Mouse (Mus musculus): ENCODE measurements around the gene Ddr2. TPM values are rescaled to one million over a fixed set of nuclear protein-coding genes. Genes with fewer than 3 reads are reported as not detected.

The Ddr2 gene
- polyA plus RNA-seq, 2 experiments: 0.47 to 0.72 TPM

DNA sequence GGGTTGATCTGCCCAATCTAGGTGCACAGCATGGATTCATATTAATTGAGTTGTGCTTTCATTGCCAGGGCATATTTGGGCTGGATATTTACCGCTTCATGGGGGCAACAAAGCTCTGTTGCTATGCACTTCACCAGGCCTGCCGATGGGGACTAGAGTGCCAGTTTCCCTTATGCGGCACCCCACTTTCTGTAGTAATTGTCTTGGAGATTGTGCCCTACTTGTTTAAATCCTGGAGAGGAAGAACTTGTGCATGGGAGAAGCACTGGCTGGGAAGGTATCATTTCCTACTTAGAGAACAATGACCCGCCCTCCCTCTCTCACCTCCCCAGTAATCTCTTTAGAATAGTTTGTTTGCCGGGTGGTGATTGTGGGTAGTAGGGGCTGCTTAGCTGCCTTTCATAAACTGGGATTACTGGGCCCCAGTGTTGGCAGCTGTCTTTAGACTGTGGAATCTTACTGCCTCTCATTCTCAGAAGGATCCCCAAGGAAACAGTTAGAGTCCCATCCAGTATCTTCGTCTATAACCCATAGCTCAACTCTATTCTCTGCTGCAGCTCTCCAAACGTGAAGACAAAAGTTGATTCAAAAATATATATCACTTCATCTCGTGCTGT lies 182.7 kb downstream of the Ddr2 start:
- no peaks in the 10 kb centered on the region for H3K4me1 ChIP-seq (replicated peaks; ENCODE audit: control insufficient read depth in 2 of 2, insufficient read depth in 2 of 2, low read length in 1 of 2)
- no peaks in the 10 kb centered on the region for H3K9me3 ChIP-seq (ENCODE audit: control insufficient read depth, low read length)
- no peaks in the 10 kb centered on the region for H3K27me3 ChIP-seq (ENCODE audit: control insufficient read depth, insufficient read depth, low read length)
- no peaks in the 10 kb centered on the region for H3K36me3 ChIP-seq (replicated peaks; ENCODE audit: control insufficient read depth, insufficient read depth, low read depth)
- H3K4me3 ChIP-seq (ENCODE audit: insufficient read depth in 1 of 2, low read depth in 2 of 2, low read length in 2 of 2): no peak overlapping the region
- TF ChIP-seq EP300 (IDR thresholded peaks at IDR 0.05; ENCODE audit: low read depth): no peak
- ATAC-seq (ENCODE audit: insufficient read depth): no peak
- no peak for DNase-seq (ENCODE audit: low read depth in 3 of 3, low spot score in 3 of 3)
- no peak overlapping the region for H3K9ac ChIP-seq (replicated peaks)
- H3K4me2 ChIP-seq (ENCODE audit: low read depth): no peak overlapping the region
- 53% methylated on average over 8 of the region's 8 CpGs for WGBS (ENCODE audit: insufficient replicate concordance)
- H3K27ac ChIP-seq: no peak overlapping the region

DNA sequence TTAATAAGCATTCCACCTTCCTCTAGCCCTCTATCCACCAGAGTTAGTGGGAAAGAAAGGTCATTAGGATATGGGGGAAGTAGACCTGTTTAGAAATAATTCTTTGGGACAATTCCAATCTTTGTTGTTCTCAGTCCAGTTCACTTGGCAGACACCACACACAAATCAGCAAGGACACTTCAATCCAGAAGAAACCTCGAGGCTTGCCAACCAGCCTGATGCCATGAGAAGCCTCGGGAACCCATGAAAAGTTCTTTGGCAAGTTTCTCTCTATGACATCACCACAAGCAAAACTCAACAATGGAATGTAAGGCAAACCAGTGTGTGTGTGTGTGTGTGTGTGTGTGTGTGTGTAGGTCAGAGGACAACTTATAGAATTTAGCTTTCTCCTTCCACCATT lies 186.0 kb downstream of the Ddr2 start:
- no peak for ATAC-seq (ENCODE audit: insufficient read depth)
- H3K4me3 ChIP-seq (ENCODE audit: insufficient read depth in 1 of 2, low read depth in 2 of 2, low read length in 2 of 2): no peak overlapping the region
- no peak overlapping the region for H3K4me2 ChIP-seq (ENCODE audit: low read depth)
- no peaks in the 10 kb centered on the region; the same call in 1 of the 2 replicates for H3K27me3 ChIP-seq (ENCODE audit: control insufficient read depth, insufficient read depth, low read length)
- WGBS (ENCODE audit: insufficient replicate concordance): 49% methylated on average over 2 of the region's 2 CpGs
- no peak overlapping the region for H3K27ac ChIP-seq
- H3K9me3 ChIP-seq (ENCODE audit: control insufficient read depth, low read length): no peaks in the 10 kb centered on the region
- DNase-seq (ENCODE audit: low read depth in 3 of 3, low spot score in 3 of 3): no peak
- H3K9ac ChIP-seq (replicated peaks): no peak overlapping the region
- H3K4me1 ChIP-seq (replicated peaks; ENCODE audit: control insufficient read depth in 2 of 2, insufficient read depth in 2 of 2, low read length in 1 of 2): no peaks in the 10 kb centered on the region
- H3K36me3 ChIP-seq (replicated peaks; ENCODE audit: control insufficient read depth, insufficient read depth, low read depth): no peaks in the 10 kb centered on the region
- TF ChIP-seq EP300 (IDR thresholded peaks at IDR 0.05; ENCODE audit: low read depth): no peak
- TF ChIP-seq CTCF (IDR thresholded peaks at IDR 0.05; ENCODE audit: low read depth): no peak

Other genes with a start within 250 kb of the Ddr2 start
- gene Ccdc190, start 182.1 kb downstream of the Ddr2 start, polyA plus RNA-seq (2012; rRNA removed): not detected in 2 replicates
- not detected in 2 replicates for gene Ccdc190, start 182.1 kb downstream of the Ddr2 start, polyA plus RNA-seq (2014; fragmentation: Nextera tagmentation; extraction: Ambion mirVana)
- gene Hsd17b7, start 141.5 kb downstream of the Ddr2 start, polyA plus RNA-seq (2012; rRNA removed): 5.5 and 5.6 TPM in 2 replicates
- 10.1 and 11.0 TPM in 2 replicates for gene Hsd17b7, start 141.5 kb downstream of the Ddr2 start, polyA plus RNA-seq (2014; fragmentation: Nextera tagmentation; extraction: Ambion mirVana)
- gene Uap1, start 64.2 kb upstream of the Ddr2 start, polyA plus RNA-seq (2012; rRNA removed): 10.6 and 15.6 TPM in 2 replicates
- 32.1 and 34.9 TPM in 2 replicates for gene Uap1, start 64.2 kb upstream of the Ddr2 start, polyA plus RNA-seq (2014; fragmentation: Nextera tagmentation; extraction: Ambion mirVana)
- gene Uhmk1, start 104.6 kb upstream of the Ddr2 start, polyA plus RNA-seq (2012; rRNA removed): 7.6 and 9.3 TPM in 2 replicates
- 8.4 and 9.5 TPM in 2 replicates for gene Uhmk1, start 104.6 kb upstream of the Ddr2 start, polyA plus RNA-seq (2014; fragmentation: Nextera tagmentation; extraction: Ambion mirVana)
- gene Sh2d1b2, start 122.0 kb upstream of the Ddr2 start, polyA plus RNA-seq (2012; rRNA removed): not detected in 2 replicates
- gene Sh2d1b2, start 122.0 kb upstream of the Ddr2 start, polyA plus RNA-seq (2014; fragmentation: Nextera tagmentation; extraction: Ambion mirVana): not detected in 2 replicates
- gene Sh2d1b1, start 166.6 kb upstream of the Ddr2 start, polyA plus RNA-seq (2012; rRNA removed): 0.08 and 0.20 TPM in 2 replicates
- gene Sh2d1b1, start 166.6 kb upstream of the Ddr2 start, polyA plus RNA-seq (2014; fragmentation: Nextera tagmentation; extraction: Ambion mirVana): 0.28 and 0.37 TPM in 2 replicates
- gene Gm7694, start 195.6 kb upstream of the Ddr2 start, polyA plus RNA-seq (2012; rRNA removed): 1.5 and 1.8 TPM in 2 replicates
- 0.94 and 1.6 TPM in 2 replicates for gene Gm7694, start 195.6 kb upstream of the Ddr2 start, polyA plus RNA-seq (2014; fragmentation: Nextera tagmentation; extraction: Ambion mirVana)
- not detected in 2 replicates for gene Spata46, start 198.0 kb upstream of the Ddr2 start, polyA plus RNA-seq (2012; rRNA removed)
- gene Spata46, start 198.0 kb upstream of the Ddr2 start, polyA plus RNA-seq (2014; fragmentation: Nextera tagmentation; extraction: Ambion mirVana): 0.27 TPM in 1 of 2 replicates, not detected in the other